Mouse (Mus musculus): ENCODE data around the gene Camk1d. TPM values are rescaled to one million over a fixed set of nuclear protein-coding genes. Genes with fewer than 3 reads are reported as not detected.

The Camk1d gene
- total and polyA plus RNA-seq, 3 experiments, result 4.6 to 12.4 (median 4.8) TPM

- Histone ChIP-seq H3K9ac (ENCODE audit: insufficient read depth, low read depth) (no peak overlapping the region), H3K27ac (ENCODE audit: insufficient read depth, low read depth) (no peak overlapping the region), H3K79me2 (replicated peaks; ENCODE audit: control insufficient read depth, extremely low read depth, insufficient read depth, poor library complexity, severe bottlenecking) (no peaks in the 10 kb centered on the region), H3K4me3 (replicated peaks in 1 of 3; ENCODE audit: low read depth in 2 of 3, low read length in 2 of 3, poor library complexity in 1 of 3) (no peak overlapping the region), H3K4me2 (ENCODE audit: insufficient read depth, low read depth, poor library complexity, severe bottlenecking) (no peak overlapping the region), H3K4me1 (ENCODE audit: control insufficient read depth in 1 of 2, insufficient read depth in 2 of 2) (no peaks in the 10 kb centered on the region), H3K9me3 (replicated peaks; ENCODE audit: low read length) (peaks cover 6% of the 10 kb centered on the region), H3K36me3 (replicated peaks in 1 of 2; ENCODE audit: control insufficient read depth in 1 of 2, insufficient read depth in 1 of 2, low read length in 1 of 2) (no peaks in the 10 kb centered on the region), H3K27me3 (replicated peaks) (no peaks in the 10 kb centered on the region)
- dilution Hi-C loops (cut with MboI; ENCODE audit: extremely low pct_ligation_motif_present, extremely low pct_unique_long_range_greater_than_20kb, low sequenced_read_pairs), result no loop called here
- TF ChIP-seq UBTF (IDR thresholded peaks at IDR 0.05; ENCODE audit: low read depth, low read length) (no peak), CTCF (conservative IDR thresholded peaks at IDR 0.05 in 1 of 2, IDR thresholded peaks at IDR 0.05 in 1 of 2; ENCODE audit: low read depth in 2 of 2, low read length in 2 of 2) (peak in 1 of 2 experiments; percentile 9; a peak in 1 of 4 replicates)
- no peak for DNase-seq (ENCODE audit: extremely low read depth)
- in situ Hi-C loops (cut with MboI; ENCODE audit: low pct_ligation_motif_present, low pct_unique_long_range_greater_than_20kb, low sequenced_read_pairs), result no loop called here
These were observed 33.3 kb upstream of the Camk1d start for GRCm38 (mm10) chr2:5747545-5748043.

DNA sequence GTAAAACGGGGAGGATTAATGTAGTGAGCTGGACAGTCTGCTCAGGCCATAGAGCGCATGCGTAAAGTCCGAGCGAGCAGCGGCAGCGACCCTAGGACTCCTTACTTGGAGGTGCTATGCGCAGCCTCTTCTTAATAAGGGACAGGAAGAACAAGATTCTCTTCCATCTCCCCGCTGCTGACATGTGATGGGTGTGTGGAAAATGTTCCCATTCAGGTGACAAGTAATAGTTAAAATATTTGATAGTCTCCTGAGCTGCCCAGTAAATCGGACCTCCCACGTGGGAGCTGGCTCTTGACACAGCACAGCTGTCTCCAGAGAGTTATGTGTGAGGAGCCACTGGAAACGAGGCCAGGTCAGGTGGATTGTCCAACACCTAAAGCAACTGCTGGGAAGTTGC, 32.2 kb upstream of the Camk1d start:
- H3K4me2 ChIP-seq (ENCODE audit: insufficient read depth, low read depth, poor library complexity, severe bottlenecking), result no peak overlapping the region
- dilution Hi-C loops (cut with MboI; ENCODE audit: extremely low pct_ligation_motif_present, extremely low pct_unique_long_range_greater_than_20kb, low sequenced_read_pairs), result no loop called here

DNA sequence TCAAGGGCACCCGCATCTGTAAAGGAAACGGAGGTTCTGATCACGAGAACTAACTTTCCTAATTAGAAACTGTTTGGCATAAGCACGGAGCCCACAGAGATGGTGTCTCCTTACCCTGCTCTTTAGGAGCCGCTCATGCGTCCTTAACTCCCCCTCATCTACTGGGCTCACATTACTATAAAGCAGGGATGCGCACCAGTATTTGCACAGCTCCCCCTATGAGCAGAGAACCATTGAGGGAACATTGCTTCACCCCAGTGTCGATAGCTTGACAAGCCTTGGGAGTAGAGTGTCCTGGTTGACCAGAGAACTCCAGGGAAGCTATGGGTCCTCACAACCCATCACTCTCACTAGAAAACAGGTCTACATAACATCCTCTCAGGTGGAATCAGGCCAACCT, 29.6 kb upstream of the Camk1d start:
- no peaks in the 10 kb centered on the region for H3K36me3 ChIP-seq (replicated peaks in 1 of 2; ENCODE audit: control insufficient read depth in 1 of 2, insufficient read depth in 1 of 2, low read length in 1 of 2)
- peaks cover 8% of the 10 kb centered on the region for H3K9me3 ChIP-seq (replicated peaks; ENCODE audit: low read length)
- in situ Hi-C loops (cut with MboI; ENCODE audit: low pct_ligation_motif_present, low pct_unique_long_range_greater_than_20kb, low sequenced_read_pairs), result no loop called here
- dilution Hi-C loops (cut with MboI; ENCODE audit: extremely low pct_ligation_motif_present, extremely low pct_unique_long_range_greater_than_20kb, low sequenced_read_pairs), result no loop called here
- H3K4me1 ChIP-seq (ENCODE audit: control insufficient read depth in 1 of 2, insufficient read depth in 2 of 2), result peaks cover 3 to 12% of the 10 kb centered on the region in 2 experiments
- TF ChIP-seq MXI1 (IDR thresholded peaks at IDR 0.05; ENCODE audit: low read depth, low read length), result no peak
- TF ChIP-seq MEF2A (IDR thresholded peaks at IDR 0.05; ENCODE audit: borderline replicate concordance, low read depth, low read length), result no peak
- no peak for TF ChIP-seq POLR2A (IDR thresholded peaks at IDR 0.05; ENCODE audit: low read depth, low read length)
- H3K79me2 ChIP-seq (replicated peaks; ENCODE audit: control insufficient read depth, extremely low read depth, insufficient read depth, poor library complexity, severe bottlenecking), result no peaks in the 10 kb centered on the region
- no peak overlapping the region for H3K9ac ChIP-seq (ENCODE audit: insufficient read depth, low read depth)
- H3K4me3 ChIP-seq (replicated peaks in 1 of 3; ENCODE audit: low read depth in 2 of 3, low read length in 2 of 3, poor library complexity in 1 of 3), result no peak overlapping the region
- DNase-seq (ENCODE audit: extremely low read depth), result no peak
- no peak overlapping the region for H3K4me2 ChIP-seq (ENCODE audit: insufficient read depth, low read depth, poor library complexity, severe bottlenecking)
- H3K27ac ChIP-seq (ENCODE audit: insufficient read depth, low read depth), result no peak overlapping the region
- no peaks in the 10 kb centered on the region for H3K27me3 ChIP-seq (replicated peaks)

More for the DNA sequence above, 32.2 kb upstream of the Camk1d start:
- Histone ChIP-seq H3K9me3 (replicated peaks; ENCODE audit: low read length) (peaks cover 8% of the 10 kb centered on the region), H3K9ac (ENCODE audit: insufficient read depth, low read depth) (no peak overlapping the region), H3K79me2 (replicated peaks; ENCODE audit: control insufficient read depth, extremely low read depth, insufficient read depth, poor library complexity, severe bottlenecking) (no peaks in the 10 kb centered on the region), H3K27me3 (replicated peaks) (no peaks in the 10 kb centered on the region), H3K4me1 (ENCODE audit: control insufficient read depth in 1 of 2, insufficient read depth in 2 of 2) (no peaks in the 10 kb centered on the region), H3K27ac (ENCODE audit: insufficient read depth, low read depth) (no peak overlapping the region), H3K36me3 (replicated peaks in 1 of 2; ENCODE audit: control insufficient read depth in 1 of 2, insufficient read depth in 1 of 2, low read length in 1 of 2) (no peaks in the 10 kb centered on the region), H3K4me3 (replicated peaks in 1 of 3; ENCODE audit: low read depth in 2 of 3, low read length in 2 of 3, poor library complexity in 1 of 3) (no peak overlapping the region)
- TF ChIP-seq MAFK (IDR thresholded peaks at IDR 0.05; ENCODE audit: insufficient replicate concordance, low read length) (no peak), NELFE (IDR thresholded peaks at IDR 0.05; ENCODE audit: low read depth, low read length) (no peak), MYC (IDR thresholded peaks at IDR 0.05; ENCODE audit: low read depth, low read length) (no peak), TCF12 (IDR thresholded peaks at IDR 0.05; ENCODE audit: low read depth, low read length) (no peak), ETS1 (conservative IDR thresholded peaks at IDR 0.05; ENCODE audit: low read depth, low read length) (no peak), ZMIZ1 (IDR thresholded peaks at IDR 0.05; ENCODE audit: low read depth, low read length) (no peak), CHD2 (IDR thresholded peaks at IDR 0.05; ENCODE audit: low read length) (no peak), CHD1 (IDR thresholded peaks at IDR 0.05; ENCODE audit: low read depth, low read length) (no peak), EP300 (IDR thresholded peaks at IDR 0.05; ENCODE audit: low read length) (no peak), KAT2A (IDR thresholded peaks at IDR 0.05; ENCODE audit: insufficient replicate concordance, low read length) (no peak)
- in situ Hi-C loops (cut with MboI; ENCODE audit: low pct_ligation_motif_present, low pct_unique_long_range_greater_than_20kb, low sequenced_read_pairs), result no loop called here
- DNase-seq (ENCODE audit: extremely low read depth), result no peak
